Mouse (Mus musculus) adrenal gland, adult 18-20 months (tissue): Measurements from ENCODE around the gene Creb3l1. TPM values are rescaled to one million over a fixed set of nuclear protein-coding genes. Genes with fewer than 3 reads are reported as not detected.

Experiments
- DNase-seq, 2 experiments: peaks; one replicate each; pipeline ENCODE4 v3.0.0; 2021 to 2022; ENCODE audit warnings: low spot score in 2 of 2
- microRNA-seq, 2 experiments: library from miRNA; unstranded; fragments of <30 nt; microRNA quantifications; one replicate each; pipeline ENCODE4 v1.2.0; 2021; ENCODE audit warnings: borderline number of aligned reads in 2 of 2
- total RNA-seq, 2 experiments: library from RNA; stranded (reverse); gene quantifications; 1 replicate in 1 of 2; 2 replicates in 1 of 2; pipeline ENCODE4 v1.2.3; 2021

Creb3l1 gene
- total RNA-seq, 2 experiments from 2014 or later: 10.5 to 36.6 TPM

- DNase-seq: peak in 1 of 2 experiments; percentile 38
Observed at GRCm38 (mm10) chr2:91946836-91947235, 77.5 kb downstream of the Creb3l1 start.

- peak in 1 of 2 experiments; percentile 26 for DNase-seq
Observed at GRCm38 (mm10) chr2:91945483-91945882, 78.8 kb downstream of the Creb3l1 start, which contains the start of gene Gm9821. Gm9821 (plus strand) TSS chr2:91945703.

- peak; percentile 72 to 88 for DNase-seq
Observed at GRCm38 (mm10) chr2:91944170-91944950, 79.9 kb downstream of the Creb3l1 start.

GRCm38 (mm10) chr2:91942356-91942755 is 81.9 kb downstream of the Creb3l1 start:
- no peak for DNase-seq

- no peak for DNase-seq
Observed at GRCm38 (mm10) chr2:91939303-91939935, 84.9 kb downstream of the Creb3l1 start.

GRCm38 (mm10) chr2:91936154-91936553 is 88.1 kb downstream of the Creb3l1 start:
- DNase-seq: no peak

GRCm38 (mm10) chr2:91934826-91935525 is 89.3 kb downstream of the Creb3l1 start:
- DNase-seq: no peak

- DNase-seq: no peak
Observed at GRCm38 (mm10) chr2:91934016-91934415, 90.3 kb downstream of the Creb3l1 start.

- no peak for DNase-seq
Observed at GRCm38 (mm10) chr2:91933471-91933870, 90.8 kb downstream of the Creb3l1 start.

- DNase-seq: no peak
Observed at GRCm38 (mm10) chr2:91932737-91933350, 91.5 kb downstream of the Creb3l1 start.

Small RNAs within 50 kb of the gene (microRNA-seq; reads per million reads assigned to microRNA genes)
- 0 reads per million in 2 experiments for gene Mir6999

Other genes starting within 250 kb of the Creb3l1 start
- 1 to 10 TPM; 3.7 to 4.6 TPM for gene Chrm4, start 97.3 kb downstream of the Creb3l1 start, total RNA-seq
- 1 to 10 TPM; 7.2 to 7.8 TPM for gene Mdk, start 92.2 kb downstream of the Creb3l1 start, total RNA-seq
- not detected for gene Gm9821, start 78.8 kb downstream of the Creb3l1 start, total RNA-seq
- gene Dgkz, start 48.6 kb downstream of the Creb3l1 start, total RNA-seq: 10 to 100 TPM; 38.9 to 40.3 TPM
- 10 to 100 TPM; 57.4 to 60.1 TPM for gene Phf21a, start 68.6 kb upstream of the Creb3l1 start, total RNA-seq